Mouse (Mus musculus) bone marrow, adult 2 months (tissue): ENCODE measurements around the gene Sox6.

Source experiments
- CTCF ChIP-seq: fragments of 200-500 bp; IDR thresholded peaks from 2 replicates; pipeline ENCODE4 v1.5.1; 2011; ENCODE audit warnings: low read length, control low read depth; ENCODE audit not compliant: control insufficient read depth, insufficient read depth
- POLR2A ChIP-seq: fragments of 200-500 bp; IDR thresholded peaks from 2 replicates; pipeline ENCODE4 v1.6.1; 2011; ENCODE audit warnings: low read depth, mild to moderate bottlenecking, control low read depth, low read length, borderline replicate concordance; ENCODE audit not compliant: control insufficient read depth

DNA sequence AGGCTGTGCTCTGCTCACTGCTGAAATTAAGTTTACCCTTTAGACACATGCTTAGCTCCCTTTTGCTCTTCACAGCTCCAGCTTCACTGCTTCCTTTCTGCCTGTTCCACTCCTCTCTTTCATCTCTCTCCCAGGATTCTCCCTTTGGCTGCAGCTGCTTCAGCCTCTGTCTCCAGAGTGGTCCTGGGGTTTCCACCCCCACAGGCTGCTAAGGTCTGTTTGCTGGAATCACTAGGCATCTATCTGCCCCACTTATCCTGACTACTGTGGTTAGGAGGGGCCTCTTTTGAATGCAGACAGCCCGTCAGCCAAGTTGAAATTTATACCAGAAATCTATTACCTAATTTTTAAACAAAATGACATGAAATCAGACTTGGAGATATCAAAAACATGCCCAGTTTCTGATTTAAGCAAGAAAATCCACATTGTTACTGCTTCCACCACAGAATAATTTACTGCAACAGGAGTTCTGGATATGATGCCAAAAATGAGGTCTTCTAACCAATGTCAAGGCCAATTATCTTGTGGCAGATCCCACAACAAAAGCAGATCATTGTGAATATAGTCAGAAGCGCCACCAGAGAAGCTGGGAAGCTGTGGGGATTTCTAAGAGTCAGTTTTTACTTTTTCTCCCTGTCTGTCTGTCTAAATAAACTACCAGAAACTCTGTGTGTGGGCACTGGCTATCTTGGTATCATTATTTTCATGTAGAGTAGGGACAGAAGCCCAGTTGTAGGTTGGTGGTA is 552.8 kb downstream of the Sox6 start:
- TF ChIP-seq CTCF (no peak), POLR2A (no peak)
